Mouse (Mus musculus) adipocyte (in vitro differentiated cells): ENCODE data around the gene Btnl2.

Experiments used
- DNase-seq: peaks from one replicate; pipeline ENCODE4 v3.0.0-alpha.2; 2016; ENCODE audit warnings: low spot score

Gene Btnl2

DNA sequence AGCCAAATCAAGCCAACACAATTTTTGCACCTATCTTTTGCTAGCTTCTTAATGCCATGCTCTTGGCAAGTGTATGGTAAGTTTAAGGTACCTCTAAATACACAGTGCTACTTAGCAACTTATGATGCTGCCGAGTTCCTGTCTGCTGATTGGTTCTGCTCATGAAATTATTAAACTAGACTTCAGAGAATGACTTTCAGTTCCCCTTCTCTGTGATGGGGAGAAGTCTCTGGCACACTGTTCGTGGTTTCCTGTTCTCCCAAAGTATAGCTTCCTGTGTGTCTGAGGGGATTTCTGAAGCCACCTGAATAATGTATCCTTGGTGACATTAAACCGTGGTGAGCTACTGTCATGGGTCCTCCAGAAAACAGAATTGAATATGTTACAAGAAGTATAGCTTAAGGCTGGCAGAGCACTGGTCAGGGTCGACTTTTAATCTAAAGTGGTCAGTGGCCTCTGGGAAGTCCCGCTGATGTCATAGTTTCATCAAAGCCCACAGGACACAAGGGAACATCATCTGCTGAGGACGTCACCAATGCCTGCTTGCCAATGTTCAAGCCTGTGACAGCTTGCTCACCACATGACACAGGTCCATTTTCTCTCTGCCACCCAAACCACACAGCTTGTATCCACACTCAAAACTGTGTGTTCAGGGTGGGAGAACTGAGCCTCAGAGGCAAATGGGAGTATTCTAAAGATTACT is 6.9 kb upstream of the Btnl2 start:
- peak; percentile 13 for DNase-seq

DNA sequence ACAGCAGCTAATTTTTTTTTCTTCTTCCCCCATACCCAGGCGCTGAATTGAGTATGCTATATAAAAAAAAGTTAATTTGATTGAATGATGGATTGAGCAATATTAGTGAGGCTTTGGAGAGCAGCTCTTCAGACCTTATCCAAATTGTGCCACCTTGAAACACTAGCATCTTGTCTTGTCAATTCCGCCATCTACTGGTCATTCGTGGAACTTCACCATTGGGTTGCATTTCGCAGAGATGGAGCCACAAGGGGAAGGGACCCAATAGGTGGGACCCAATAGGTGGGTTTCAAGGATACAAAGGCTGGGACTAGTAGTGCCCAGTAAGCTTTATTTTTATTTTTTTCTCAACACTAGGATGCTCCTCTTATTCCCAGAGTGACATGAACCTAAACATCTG is 5.2 kb upstream of the Btnl2 start:
- peak; percentile 82 for DNase-seq

DNA sequence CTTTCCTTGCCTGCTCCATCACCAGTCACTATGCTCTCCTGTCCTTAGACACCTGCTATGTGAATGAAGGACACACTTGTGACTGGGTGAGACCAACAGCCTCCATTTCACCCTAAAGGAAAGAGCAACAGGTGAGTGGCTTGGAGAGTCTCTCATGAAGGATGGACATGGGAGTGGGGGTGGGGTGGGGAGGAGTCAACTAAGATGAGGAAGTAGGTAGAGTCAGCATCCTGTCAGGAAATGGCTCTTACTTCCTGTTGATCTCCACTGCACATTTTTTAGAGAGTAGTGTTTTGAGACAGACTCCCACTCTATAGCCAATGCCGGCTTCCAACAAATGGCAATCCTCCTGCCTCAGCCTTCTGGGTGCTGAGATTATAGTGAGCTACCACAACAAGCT is 318 bp downstream of the Btnl2 start:
- DNase-seq: no peak

DNA sequence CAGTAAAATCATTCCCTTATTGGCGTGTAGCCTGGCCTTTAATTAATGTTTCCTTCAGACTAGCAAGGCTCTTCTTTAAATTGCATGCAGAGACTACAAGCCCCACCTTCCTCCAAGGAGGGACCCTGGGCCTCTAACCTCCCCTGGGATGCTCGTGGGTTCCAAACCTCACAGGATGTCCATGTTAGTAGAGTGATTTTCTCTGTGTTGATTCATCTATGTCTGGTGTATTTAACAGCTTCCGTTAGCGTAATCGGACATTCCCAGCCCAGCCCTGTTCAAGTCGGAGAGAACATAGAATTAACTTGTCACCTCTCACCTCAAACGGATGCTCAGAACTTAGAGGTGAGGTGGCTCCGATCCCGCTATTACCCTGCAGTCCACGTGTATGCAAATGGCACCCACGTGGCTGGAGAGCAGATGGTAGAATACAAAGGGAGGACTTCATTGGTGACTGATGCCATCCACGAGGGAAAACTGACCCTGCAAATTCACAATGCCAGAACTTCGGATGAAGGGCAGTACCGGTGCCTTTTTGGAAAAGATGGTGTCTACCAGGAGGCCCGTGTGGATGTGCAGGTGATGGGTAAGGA is 8.4 kb downstream of the Btnl2 start:
- DNase-seq: no peak

DNA sequence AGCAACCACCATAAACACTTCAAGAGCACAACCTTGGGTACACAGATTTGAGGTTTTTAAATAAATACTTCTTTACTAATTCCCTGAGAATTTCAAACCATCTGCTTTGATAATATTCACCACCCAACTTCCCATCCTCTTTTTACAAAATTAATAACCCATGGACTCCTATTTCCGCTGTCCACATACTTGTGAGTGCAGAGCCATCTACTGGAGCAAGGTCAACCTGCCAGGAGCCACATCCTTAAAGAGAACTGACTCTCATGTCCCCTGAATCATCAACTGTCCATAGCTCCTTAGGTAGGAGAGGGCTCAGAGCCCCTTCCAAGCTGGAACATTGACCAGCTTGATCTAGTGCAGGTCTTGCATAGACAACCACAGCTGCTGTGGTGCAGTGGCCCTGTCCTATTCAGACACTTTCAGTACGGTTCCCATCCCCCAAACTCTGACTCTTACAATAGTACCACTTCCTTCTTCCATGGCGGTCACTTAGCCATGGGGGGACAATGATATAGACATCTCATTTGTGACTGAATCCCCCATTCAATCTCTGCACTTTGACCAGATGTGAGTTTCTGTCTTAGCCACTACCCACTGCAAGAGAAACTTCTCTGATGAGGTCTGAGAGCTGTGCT is 9.2 kb downstream of the Btnl2 start:
- no peak for DNase-seq

DNA sequence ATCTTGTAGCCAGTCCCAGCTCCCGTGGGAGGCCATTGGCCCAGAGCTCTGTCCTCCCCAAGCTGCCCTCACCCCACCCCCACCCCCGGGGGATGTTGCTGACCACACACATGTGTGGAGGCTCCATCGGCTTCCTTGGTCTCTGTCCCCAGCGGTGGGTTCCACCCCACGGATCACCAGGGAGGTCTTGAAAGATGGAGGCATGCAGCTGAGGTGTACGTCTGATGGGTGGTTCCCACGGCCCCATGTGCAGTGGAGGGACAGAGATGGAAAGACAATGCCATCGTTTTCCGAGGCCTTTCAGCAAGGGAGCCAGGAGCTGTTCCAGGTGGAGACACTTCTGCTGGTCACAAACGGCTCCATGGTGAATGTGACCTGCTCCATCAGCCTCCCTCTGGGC is 10.4 kb downstream of the Btnl2 start:
- no peak for DNase-seq

DNA sequence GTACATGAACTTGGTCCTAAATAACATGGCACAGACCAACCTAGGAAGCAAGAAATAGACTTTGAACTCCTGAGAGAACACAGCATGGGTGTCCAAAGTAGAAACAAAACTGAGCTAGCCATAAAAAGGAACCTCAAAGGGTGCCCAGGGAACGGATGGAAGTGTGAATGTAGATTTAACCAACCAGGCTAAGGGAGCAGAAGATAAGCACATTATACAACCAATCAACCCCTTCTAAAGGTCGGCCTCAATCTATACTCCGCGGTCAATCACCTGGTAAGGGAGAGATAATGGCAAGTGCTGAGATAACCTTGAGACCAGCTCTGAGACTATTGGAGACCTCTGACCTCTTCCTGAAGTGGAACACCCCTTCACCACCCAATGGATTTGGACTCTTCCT is 15.9 kb downstream of the Btnl2 start:
- DNase-seq: no peak

DNA sequence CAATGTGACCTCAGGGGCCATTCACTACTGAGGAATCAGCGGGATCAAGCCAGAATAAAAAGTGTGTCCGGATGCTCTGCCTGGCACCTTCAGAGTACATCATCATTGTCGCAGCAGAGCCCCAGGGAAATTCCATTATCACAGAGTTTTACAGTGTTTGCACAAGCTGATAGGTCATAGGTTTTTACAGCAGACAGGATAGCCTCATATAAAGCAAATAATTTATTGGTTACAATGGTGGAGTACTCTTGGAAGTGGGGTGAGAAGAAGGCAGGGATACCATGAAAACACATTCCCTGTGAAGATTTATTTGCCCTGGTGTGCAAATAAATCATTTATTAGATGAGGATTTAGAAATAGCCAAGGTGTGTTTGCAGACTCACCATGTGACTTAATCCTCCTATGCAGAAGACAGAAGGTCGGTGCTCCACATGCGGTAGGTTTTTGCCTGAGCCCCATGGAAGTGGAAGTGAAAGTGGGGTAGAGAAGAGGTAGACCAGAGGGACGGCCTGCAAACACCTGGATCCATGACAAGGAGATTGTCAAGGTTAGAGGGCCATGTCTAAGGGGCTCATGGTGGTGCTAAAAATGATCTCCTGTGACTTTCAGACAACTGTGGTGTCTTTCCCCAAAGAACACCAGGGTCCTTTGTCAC is 18.6 kb downstream of the Btnl2 start:
- DNase-seq: no peak

DNA sequence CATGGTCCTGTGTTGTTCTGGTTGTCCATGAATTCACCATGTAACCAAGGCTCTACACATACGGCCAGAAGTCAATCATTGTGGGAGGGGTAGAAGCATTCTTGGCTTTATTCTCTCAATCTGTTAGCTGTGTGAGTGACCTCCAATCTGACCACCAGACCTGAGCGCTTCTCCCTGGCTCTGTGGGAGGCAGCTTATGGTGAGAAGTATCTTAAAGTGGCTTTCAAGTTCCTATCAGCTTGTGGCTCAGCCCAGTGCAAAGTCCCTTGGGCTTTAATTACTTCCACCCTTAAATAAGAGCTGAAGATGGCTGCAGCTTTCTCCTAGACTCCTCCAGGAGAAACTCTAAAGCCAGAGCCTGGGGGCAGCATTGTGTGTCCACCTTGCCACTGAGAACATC is 22.2 kb downstream of the Btnl2 start, which contains the start of gene Btnl1:
Gene Btnl1 (plus strand): TSS at position 286 of the 400 bp plus-strand sequence.
- no peak for DNase-seq

DNA sequence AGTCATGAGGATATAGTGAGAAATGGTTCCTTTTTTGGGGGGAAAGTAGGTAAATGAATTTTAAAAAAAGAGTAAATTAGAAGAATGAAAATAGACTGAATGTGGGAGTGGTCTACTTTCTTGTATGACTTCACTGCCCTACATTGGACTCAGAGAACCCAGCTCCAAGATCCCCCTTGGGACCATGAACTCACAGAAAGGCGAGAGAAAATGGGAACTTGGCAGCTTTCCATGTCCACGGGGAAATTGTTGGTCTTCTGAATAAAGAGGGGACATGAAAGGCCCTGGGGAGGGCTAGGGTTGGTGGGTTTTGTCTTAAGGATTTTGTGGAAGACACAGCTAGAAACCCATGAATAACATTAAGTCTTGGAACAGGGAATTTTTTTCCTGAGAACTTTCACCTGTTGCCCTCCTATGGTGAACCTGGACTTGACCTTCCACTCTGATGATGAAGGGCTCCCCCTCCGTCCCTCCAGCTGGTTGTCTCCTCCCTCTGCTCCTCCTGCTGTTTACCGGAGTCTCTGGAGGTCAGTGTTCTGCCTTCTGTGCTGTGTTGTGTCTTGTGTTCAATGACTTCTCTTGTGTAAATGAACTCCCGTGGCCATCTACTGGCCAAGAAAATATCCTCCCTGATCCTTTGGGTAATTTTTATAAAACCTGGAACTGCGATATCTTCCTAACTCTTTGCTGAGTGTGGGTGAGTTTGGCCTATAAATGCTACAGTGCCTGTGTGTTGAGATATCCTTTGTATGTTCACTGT is 23.0 kb downstream of the Btnl2 start:
- no peak for DNase-seq

DNA sequence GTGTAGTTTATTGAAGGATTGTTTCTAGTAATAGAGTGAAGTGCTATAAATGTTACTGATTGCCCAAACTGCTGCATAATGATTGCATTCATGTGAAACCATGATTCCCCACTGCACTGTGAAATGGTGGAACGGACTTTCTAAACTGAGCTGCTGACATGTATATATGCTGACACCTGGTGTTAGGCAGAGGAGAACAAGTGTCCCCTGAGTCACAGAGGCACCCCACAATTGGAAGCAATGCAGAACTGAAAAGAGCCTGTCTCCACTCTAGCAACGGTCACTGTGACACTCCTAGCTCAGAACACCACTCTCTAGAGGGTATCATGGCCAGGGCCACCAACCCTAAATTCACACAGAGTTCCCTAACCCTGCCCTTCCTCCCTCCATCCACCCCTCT is 24.1 kb downstream of the Btnl2 start:
- no peak for DNase-seq

DNA sequence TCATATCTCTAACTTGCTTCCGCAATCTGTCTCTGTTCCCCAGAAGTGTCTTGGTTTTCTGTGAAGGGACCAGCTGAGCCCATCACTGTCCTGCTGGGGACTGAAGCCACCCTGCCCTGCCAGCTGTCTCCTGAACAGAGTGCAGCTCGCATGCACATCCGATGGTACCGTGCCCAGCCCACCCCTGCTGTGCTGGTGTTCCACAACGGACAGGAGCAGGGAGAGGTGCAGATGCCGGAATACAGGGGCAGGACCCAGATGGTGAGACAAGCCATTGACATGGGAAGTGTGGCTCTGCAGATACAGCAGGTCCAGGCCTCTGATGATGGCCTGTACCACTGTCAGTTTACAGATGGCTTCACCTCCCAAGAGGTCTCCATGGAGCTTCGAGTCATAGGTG is 24.8 kb downstream of the Btnl2 start:
- no peak for DNase-seq

DNA sequence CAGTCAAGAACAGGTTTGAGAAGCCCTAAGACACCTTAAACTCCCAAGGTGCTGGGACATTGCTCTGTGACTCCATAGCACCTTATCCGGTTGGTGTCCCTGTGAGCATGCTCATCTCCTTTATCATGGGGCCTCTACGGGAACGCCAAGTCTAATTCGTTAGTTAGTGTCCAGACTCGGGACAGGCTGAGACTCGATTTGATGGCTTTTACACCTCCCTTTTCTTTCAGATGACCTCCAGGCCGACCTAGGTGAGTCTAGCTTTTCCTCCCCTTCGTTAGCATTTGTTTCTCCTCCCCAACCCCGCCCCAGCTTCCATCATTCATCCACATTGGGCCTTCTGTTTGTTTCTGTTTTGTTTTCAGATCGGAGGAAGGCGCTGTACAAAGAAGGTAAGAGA is 27.3 kb downstream of the Btnl2 start:
- DNase-seq: no peak

DNA sequence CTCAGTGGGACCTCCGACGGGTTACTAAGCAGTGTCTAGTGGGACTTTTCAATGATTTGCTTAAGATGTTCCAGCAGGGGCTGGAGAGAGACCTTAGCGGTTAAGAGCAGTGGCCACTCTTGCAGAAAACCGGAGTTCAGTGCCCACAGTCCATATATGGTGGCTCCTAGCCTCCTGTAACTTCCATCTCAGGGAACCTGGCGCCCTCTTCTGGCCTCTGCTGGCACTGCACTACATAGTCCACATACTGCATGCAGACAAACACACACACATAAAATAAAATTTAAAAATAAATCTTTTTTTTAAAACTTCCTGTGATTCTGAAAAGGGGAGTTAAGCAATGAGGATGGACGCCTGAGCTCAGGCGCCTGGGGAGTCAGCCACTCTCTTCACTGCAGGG is 28.6 kb downstream of the Btnl2 start:
- no peak for DNase-seq

DNA sequence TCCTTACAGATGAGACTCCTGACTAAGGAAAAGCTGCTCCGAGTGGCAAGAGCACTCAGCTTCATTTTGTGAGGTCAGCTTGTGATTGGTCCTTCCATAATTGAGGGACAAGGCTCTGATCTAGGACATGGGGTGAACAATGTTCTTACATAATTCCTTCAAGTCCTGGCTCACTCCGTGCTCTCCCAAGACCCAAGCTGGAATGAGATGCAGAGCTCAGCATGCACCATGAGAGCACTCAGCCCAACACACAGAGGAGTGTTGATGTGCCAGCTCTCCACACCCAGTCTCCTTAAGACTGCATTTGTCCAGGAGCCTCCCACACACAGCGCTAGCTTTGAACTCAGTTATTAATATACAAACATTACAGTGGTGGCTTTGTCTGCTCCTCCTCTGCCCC is 30.1 kb downstream of the Btnl2 start:
- DNase-seq: no peak

DNA sequence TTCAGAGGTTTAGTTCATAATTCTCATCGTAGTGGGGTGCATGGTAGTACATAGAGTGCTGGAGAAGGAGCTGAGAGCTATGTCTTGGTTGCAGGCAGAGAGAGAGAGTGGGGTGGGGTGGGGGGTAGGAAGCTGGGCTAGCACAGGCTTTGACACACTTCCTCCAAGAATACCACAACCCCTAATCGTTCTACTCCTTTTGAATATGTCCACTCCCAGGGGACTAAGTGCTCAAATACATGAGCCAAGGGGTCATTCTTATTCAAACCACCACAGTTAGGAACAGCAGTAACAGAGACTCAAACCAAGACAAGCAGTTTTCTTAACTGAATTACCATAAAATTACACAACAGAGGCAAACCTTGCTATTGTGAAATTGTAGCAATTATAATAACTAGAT is 32.0 kb downstream of the Btnl2 start:
- no peak for DNase-seq

DNA sequence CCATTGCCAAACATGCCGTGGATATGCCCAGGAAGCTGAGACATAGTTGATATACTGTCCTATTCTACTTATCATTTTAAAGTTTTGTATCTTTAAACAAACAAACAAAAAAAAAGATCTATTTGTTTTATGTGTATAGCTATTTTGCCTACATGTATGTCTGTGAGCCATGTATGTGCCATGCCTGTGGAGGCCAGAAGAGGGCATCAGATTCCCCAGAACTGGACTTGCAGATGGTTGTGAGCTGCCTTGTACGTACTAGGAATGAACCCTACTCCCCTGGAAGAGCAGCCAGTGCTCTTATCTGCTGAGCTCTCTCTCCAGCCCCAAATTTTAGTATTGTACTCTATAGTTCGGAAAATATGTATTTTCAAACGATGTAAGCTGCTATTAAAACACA is 33.9 kb downstream of the Btnl2 start:
- no peak for DNase-seq

DNA sequence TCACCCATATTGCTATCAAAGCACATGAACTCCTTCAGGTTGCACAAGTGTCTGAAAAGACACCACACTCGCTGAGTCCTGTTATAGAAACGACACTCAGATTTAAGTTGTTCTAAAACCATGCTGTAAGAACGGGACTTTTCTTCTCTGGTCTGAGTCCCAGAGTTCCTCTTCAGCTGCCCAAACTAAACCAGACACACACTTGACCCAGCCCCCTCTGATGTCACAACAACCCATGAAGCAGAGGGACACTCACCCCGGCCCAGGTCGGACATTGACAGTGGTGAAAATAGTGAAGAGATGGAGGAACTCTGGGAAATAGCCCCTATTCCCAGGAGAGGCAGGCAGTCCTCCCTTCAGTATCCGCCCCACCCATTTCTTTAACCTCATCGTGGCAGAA is 36.9 kb downstream of the Btnl2 start:
- DNase-seq: no peak

DNA sequence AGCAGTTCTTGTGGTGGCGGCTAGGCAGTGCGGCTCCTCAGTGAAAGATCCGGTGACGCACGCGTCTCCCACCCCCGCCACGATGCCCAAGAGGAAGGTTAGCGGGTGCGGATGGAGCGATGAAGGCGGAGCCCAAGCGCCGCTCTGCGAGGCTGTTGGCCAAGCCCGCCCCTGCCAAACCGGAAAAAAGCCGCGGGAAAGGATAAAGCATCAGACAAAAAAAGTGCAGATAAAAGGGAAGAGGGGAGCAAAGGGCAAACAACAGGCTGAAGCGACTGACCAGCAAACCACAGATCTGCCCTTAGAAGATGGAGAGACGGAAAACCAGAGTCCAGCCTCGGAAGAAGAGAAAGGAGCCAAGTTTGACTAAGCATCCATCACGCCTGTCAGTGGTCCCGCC is 37.7 kb downstream of the Btnl2 start:
- no peak for DNase-seq

DNA sequence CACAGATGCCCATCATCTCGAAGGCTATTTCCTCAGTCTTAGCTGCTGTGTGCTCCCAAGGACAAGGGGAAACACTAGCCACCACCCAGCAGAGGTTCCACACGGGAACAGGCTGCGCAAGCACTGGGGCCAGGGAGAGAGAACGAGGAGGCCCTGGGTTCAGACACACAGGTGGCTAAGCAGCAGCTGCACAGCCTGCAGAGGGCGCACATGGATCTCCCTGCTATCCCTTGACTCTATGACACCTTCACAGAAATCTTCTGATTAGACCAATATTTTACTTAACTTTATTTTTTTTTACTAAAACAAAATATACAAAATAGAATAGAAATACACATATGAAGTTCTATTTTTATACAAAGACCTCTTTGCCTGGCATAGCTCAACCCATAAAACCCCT is 42.7 kb downstream of the Btnl2 start:
- DNase-seq: no peak

DNA sequence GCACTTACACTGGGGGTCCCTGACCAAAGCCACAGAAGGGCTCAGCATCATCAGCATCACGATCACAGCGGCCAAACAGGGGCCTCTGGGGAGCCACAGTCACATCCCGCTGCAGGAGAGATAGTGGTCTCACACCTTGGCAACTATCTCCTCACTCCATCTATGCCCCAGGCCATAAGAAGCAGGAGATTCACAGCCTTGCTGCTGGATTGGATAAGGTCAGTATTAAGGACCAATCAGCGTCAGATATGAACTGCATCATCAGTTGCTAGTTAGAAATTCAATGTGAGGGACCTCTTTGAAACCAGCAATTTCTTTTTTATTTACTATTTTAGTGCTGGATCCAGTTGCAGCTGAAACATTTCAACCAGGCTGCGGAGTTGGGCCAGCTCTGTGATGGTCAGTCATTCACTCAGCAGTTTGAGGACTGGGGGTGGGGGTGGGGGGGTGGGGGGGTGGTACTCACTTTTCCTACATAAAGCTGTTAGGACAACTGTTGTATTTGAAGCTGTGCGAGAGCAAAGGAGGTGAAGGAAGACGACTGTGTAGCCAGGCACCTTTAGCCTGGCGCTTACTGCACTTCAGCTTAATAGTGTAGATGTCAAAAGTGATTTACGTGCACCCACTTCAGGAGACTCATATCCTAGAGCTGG is 43.6 kb downstream of the Btnl2 start:
- DNase-seq: peak; percentile 62
